Mouse (Mus musculus): Measurements from ENCODE around the gene H2-M5. TPM values are rescaled to one million over a fixed set of nuclear protein-coding genes. Genes with fewer than 3 reads are reported as not detected.

The H2-M5 gene
- polyA plus RNA-seq, 1 experiment from 2014 or later, result 0.39 TPM

DNA sequence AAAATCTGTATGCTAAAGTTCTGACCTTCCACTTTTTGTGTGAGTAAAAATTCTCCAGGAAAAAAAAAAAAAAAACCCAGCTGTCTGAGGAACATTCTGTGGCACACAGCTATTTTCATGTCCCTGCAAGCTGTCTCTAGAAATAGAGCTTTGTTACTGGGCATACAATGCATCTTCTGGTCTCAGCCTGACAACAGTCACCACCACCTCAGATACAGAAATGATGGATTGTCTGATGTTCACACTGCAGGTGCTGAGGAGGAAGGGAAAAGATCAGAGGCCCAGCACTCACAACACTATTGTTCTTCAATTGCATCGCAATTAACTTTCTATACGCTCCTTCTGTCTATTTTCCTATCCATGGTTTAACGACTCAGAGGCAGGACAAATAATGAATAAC is 29.0 kb upstream of the H2-M5 start:
- no peaks in the 10 kb centered on the region for H3K9me3 ChIP-seq (replicated peaks; ENCODE audit: control insufficient read depth, low read length)
- no peak overlapping the region for H3K4me3 ChIP-seq (ENCODE audit: low read depth, low read length)
- H3K27ac ChIP-seq (replicated peaks; ENCODE audit: low read depth, low read length), result no peak overlapping the region
- H3K4me1 ChIP-seq (ENCODE audit: control insufficient read depth, insufficient read depth, low read length), result no peaks in the 10 kb centered on the region
- no peak overlapping the region for H3K9ac ChIP-seq (replicated peaks; ENCODE audit: low read length)
- H3K4me2 ChIP-seq (ENCODE audit: low read depth, low read length), result no peak overlapping the region
- DNase-seq (ENCODE audit: low spot score) (no peak), ATAC-seq (replicated peaks; ENCODE audit: insufficient number of reproducible peaks, low FRiP score, low TSS enrichment, low read depth) (no peak)
- 80% methylated on average over 3 of the region's 3 CpGs for WGBS
- H3K36me3 ChIP-seq (replicated peaks; ENCODE audit: control insufficient read depth, insufficient read depth, low read depth, low read length), result no peaks in the 10 kb centered on the region
- H3K27me3 ChIP-seq (ENCODE audit: control insufficient read depth, insufficient read depth, low read length), result no peaks in the 10 kb centered on the region

DNA sequence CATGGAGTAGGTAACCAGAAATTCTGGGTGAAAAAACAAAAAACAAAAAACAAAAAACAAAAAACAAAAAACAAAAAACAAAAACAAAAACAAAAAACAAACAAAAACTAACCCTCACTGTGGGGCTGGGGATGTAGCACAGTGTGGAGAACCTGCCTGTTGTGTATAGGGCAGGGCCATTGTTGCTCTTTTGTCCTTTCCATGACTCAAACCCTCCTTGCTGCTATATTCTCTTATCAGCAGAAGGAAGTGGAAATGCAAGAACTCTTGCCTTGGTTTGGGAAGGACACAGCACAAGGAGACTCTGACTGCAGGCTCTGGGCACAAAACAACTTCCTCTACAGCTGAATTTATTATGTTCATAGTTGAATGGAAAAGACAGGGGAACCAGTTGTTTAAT is 27.0 kb upstream of the H2-M5 start:
- Histone ChIP-seq H3K9me3 (replicated peaks; ENCODE audit: control insufficient read depth, low read length) (no peaks in the 10 kb centered on the region), H3K27ac (replicated peaks; ENCODE audit: low read depth, low read length) (no peak overlapping the region), H3K36me3 (replicated peaks; ENCODE audit: control insufficient read depth, insufficient read depth, low read depth, low read length) (no peaks in the 10 kb centered on the region), H3K4me3 (ENCODE audit: low read depth, low read length) (no peak overlapping the region), H3K4me1 (ENCODE audit: control insufficient read depth, insufficient read depth, low read length) (no peaks in the 10 kb centered on the region), H3K9ac (replicated peaks; ENCODE audit: low read length) (no peak overlapping the region), H3K4me2 (ENCODE audit: low read depth, low read length) (no peak overlapping the region), H3K27me3 (ENCODE audit: control insufficient read depth, insufficient read depth, low read length) (no peaks in the 10 kb centered on the region)
- ATAC-seq (replicated peaks; ENCODE audit: insufficient number of reproducible peaks, low FRiP score, low TSS enrichment, low read depth) (no peak), DNase-seq (ENCODE audit: low spot score) (no peak)

DNA sequence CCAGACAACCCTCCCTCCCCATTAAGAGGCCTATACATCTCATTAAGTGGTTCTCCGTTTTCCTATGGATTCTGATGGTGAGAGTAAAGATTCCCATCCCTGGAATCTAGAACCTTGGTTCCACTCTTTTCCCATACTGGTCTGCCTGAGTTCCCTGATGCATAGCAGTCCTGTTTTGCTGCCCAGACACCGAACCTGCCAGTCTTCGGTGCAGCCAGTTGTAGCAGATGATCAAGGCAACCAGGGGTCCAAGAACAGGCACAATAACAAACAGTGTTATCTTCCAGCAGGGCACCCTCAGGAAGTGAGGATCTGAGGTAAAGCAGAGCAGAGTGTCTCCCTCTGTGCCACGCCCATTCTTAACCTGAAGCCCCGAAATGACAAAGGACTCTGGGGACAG is 22.8 kb upstream of the H2-M5 start:
- H3K9me3 ChIP-seq (replicated peaks; ENCODE audit: control insufficient read depth, low read length), result no peaks in the 10 kb centered on the region

DNA sequence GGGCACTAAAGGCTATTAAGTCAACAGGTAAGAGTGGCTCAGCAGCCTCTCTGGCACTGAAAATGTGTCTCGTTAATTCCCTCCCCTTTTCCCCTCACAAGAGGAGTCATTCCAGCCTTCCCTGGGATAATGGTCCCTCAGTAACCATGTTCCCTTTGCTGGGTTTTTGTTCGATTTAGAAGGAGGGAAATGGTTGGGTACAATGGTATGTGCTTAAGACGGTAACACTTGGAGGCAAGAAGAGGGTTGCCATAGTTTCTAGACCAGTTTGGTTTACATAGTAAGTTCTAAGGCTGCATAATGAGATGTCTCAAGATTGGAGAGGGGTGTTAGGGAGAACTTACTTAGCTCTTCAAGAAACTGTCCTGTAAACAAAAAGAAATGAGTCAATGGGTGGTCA is 22.4 kb upstream of the H2-M5 start:
- Histone ChIP-seq H3K9ac (replicated peaks; ENCODE audit: low read length) (no peak overlapping the region), H3K4me3 (ENCODE audit: low read depth, low read length) (no peak overlapping the region), H3K27ac (replicated peaks; ENCODE audit: low read depth, low read length) (no peak overlapping the region), H3K4me1 (ENCODE audit: control insufficient read depth, insufficient read depth, low read length) (no peaks in the 10 kb centered on the region), H3K36me3 (replicated peaks; ENCODE audit: control insufficient read depth, insufficient read depth, low read depth, low read length) (no peaks in the 10 kb centered on the region; the same call in 1 of the 2 replicates), H3K9me3 (replicated peaks; ENCODE audit: control insufficient read depth, low read length) (no peaks in the 10 kb centered on the region), H3K4me2 (ENCODE audit: low read depth, low read length) (no peak overlapping the region), H3K27me3 (ENCODE audit: control insufficient read depth, insufficient read depth, low read length) (no peaks in the 10 kb centered on the region)
- ATAC-seq (replicated peaks; ENCODE audit: insufficient number of reproducible peaks, low FRiP score, low TSS enrichment, low read depth) (no peak), DNase-seq (ENCODE audit: low spot score) (no peak)
- 86% methylated on average over 3 of the region's 3 CpGs for WGBS

More for the DNA sequence above, 22.8 kb upstream of the H2-M5 start:
- Histone ChIP-seq H3K4me1 (ENCODE audit: control insufficient read depth, insufficient read depth, low read length) (no peaks in the 10 kb centered on the region), H3K9ac (replicated peaks; ENCODE audit: low read length) (no peak overlapping the region), H3K27me3 (ENCODE audit: control insufficient read depth, insufficient read depth, low read length) (no peaks in the 10 kb centered on the region), H3K27ac (replicated peaks; ENCODE audit: low read depth, low read length) (no peak overlapping the region), H3K4me3 (ENCODE audit: low read depth, low read length) (no peak overlapping the region), H3K36me3 (replicated peaks; ENCODE audit: control insufficient read depth, insufficient read depth, low read depth, low read length) (no peaks in the 10 kb centered on the region; the same call in 1 of the 2 replicates), H3K4me2 (ENCODE audit: low read depth, low read length) (no peak overlapping the region)
- 72% methylated on average over 5 of the region's 5 CpGs for WGBS
- DNase-seq (ENCODE audit: low spot score), result no peak
- ATAC-seq (replicated peaks; ENCODE audit: insufficient number of reproducible peaks, low FRiP score, low TSS enrichment, low read depth), result no peak

DNA sequence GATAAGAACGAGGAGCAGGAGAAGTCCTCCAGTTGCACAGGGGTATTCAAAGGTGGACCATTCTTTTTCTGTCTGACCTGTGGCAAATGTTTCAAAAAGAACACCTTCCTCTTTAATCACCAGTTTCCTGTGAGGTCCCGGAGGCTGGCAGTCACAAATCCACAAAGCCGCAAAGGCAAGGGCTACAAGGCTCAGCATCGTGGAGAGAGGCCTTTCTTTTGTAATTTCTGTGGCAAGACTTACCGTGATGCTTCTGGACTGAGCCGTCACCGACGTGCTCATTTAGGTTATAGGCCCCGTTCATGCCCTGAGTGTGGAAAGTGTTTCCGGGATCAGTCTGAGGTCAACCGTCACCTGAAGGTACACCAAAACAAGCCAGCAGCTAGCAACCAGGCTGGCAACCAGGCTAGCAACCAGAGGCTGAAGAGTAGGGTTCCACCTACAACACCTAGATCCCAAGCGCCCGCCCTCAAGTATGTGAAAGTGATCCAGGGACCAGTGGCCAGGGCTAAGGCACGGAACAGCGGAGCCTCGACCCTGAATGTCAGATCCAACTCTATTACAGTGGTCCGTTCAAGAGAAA is 20.2 kb upstream of the H2-M5 start:
- Histone ChIP-seq H3K36me3 (replicated peaks; ENCODE audit: control insufficient read depth, insufficient read depth, low read depth, low read length) (no peaks in the 10 kb centered on the region; the same call in 1 of the 2 replicates), H3K4me3 (ENCODE audit: low read depth, low read length) (no peak overlapping the region), H3K9ac (replicated peaks; ENCODE audit: low read length) (no peak overlapping the region), H3K4me1 (ENCODE audit: control insufficient read depth, insufficient read depth, low read length) (no peaks in the 10 kb centered on the region), H3K4me2 (ENCODE audit: low read depth, low read length) (no peak overlapping the region), H3K27me3 (ENCODE audit: control insufficient read depth, insufficient read depth, low read length) (no peaks in the 10 kb centered on the region), H3K27ac (replicated peaks; ENCODE audit: low read depth, low read length) (no peak overlapping the region), H3K9me3 (replicated peaks; ENCODE audit: control insufficient read depth, low read length) (no peaks in the 10 kb centered on the region)
- ATAC-seq (replicated peaks; ENCODE audit: insufficient number of reproducible peaks, low FRiP score, low TSS enrichment, low read depth) (no peak), DNase-seq (ENCODE audit: low spot score) (no peak)
- 92% methylated on average over 17 of the region's 17 CpGs for WGBS

DNA sequence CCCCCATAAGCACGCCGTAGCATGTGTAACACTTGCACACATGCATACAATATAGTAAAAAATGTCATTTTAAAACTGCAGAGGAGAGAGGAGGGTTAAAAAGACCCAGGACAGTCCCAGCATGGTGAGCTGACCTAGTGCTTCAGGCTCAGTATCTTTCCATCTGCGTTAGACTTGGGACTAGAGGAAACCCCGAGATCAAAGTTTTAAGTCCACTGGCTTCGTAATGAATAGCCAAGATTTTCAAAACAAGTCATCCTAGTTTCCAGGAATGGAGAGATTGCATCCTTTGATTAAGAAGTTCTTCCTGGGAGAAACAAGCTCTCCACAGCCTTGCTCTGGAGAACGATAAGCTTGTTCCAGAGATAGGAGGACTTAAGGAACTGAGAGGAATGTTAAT is 18.8 kb upstream of the H2-M5 start:
- ATAC-seq (replicated peaks; ENCODE audit: insufficient number of reproducible peaks, low FRiP score, low TSS enrichment, low read depth) (no peak), DNase-seq (ENCODE audit: low spot score) (no peak)
- Histone ChIP-seq H3K9ac (replicated peaks; ENCODE audit: low read length) (no peak overlapping the region), H3K4me1 (ENCODE audit: control insufficient read depth, insufficient read depth, low read length) (no peaks in the 10 kb centered on the region), H3K9me3 (replicated peaks; ENCODE audit: control insufficient read depth, low read length) (no peaks in the 10 kb centered on the region), H3K4me3 (ENCODE audit: low read depth, low read length) (no peak overlapping the region), H3K36me3 (replicated peaks; ENCODE audit: control insufficient read depth, insufficient read depth, low read depth, low read length) (no peaks in the 10 kb centered on the region; the same call in 1 of the 2 replicates), H3K27ac (replicated peaks; ENCODE audit: low read depth, low read length) (no peak overlapping the region), H3K4me2 (ENCODE audit: low read depth, low read length) (no peak overlapping the region), H3K27me3 (ENCODE audit: control insufficient read depth, insufficient read depth, low read length) (no peaks in the 10 kb centered on the region)
- WGBS, result 90% methylated on average over 6 of the region's 6 CpGs

DNA sequence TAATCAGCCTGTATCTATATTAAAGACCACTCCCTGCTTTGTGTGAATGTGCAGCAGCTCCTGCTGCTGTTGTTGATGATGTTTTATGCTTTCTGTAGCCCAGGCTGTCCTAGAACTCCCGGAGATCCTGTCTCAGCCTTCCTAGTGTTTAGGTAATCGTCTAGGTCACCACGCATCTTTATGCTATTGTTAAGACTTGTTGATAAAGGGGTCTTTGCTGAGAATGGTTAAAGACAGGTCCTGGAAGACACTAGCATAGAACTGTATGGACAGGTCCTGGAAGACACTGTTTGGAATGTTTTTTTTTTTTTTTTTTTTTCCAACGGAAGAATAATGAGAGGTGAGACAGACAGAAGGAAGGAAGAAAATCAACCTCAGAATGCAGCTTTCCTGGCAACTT is 14.0 kb upstream of the H2-M5 start:
- ATAC-seq (replicated peaks; ENCODE audit: insufficient number of reproducible peaks, low FRiP score, low TSS enrichment, low read depth), result no peak; the same call in 1 of the 2 replicates
- 52% methylated on average over 4 of the region's 4 CpGs for whole genome bisulfite sequencing
- H3K27me3 ChIP-seq (ENCODE audit: control insufficient read depth, insufficient read depth, low read length), result no peaks in the 10 kb centered on the region

DNA sequence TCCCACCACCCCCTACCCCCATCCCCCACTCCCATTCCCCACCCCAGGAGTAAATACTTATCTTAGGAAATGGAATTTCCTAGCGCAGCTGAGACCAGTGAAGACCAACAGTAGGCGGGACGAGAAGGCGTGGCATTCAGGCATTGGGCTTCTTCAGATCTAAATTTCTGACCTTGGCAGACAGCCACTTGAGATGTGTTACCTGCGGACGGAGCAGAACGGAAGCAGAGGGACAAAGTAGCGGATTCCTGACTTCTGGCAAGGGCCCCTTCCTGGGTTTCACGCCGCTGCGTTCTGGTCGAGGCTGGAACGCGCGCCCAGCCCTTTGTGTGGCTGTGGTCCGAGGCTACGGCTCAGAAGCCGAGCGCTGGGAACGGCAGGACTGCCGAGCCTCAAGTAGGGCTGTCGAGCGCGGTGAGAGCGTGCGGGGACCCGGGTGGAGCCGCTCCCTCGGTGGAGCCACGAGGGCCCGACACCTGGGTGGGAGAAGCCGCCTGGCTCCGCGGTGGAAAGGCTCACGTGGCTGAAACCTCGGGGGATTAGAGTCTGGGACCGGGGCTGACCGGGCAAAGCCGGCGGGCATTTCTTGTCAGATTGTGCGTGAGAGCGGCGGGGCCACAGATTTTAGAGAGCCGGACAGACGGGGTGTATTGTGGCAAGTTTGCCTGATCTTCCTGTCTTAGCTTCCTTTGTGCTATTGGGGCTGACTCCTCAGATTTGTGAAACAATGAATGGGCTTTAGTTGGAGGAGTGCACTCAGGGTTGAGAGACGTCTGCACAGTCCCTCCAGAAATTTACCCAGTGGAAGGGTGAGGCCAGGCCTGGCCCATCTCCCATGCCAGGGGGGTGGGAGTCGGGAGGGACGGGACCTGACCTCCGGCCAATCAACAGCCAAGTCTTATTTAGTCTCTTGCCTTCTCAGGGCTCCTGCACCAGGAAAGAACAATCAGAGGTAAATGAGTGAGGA is 13.3 kb upstream of the H2-M5 start:
- Histone ChIP-seq H3K9me3 (replicated peaks; ENCODE audit: control insufficient read depth, low read length) (no peaks in the 10 kb centered on the region), H3K27ac (replicated peaks; ENCODE audit: low read depth, low read length) (peak overlapping the region; percentile 86), H3K36me3 (replicated peaks; ENCODE audit: control insufficient read depth, insufficient read depth, low read depth, low read length) (no peaks in the 10 kb centered on the region), H3K27me3 (ENCODE audit: control insufficient read depth, insufficient read depth, low read length) (no peaks in the 10 kb centered on the region), H3K4me3 (ENCODE audit: low read depth, low read length) (peak overlapping the region; percentile 75), H3K4me1 (ENCODE audit: control insufficient read depth, insufficient read depth, low read length) (no peaks in the 10 kb centered on the region), H3K4me2 (ENCODE audit: low read depth, low read length) (peak overlapping the region; percentile 45), H3K9ac (replicated peaks; ENCODE audit: low read length) (peak overlapping the region; percentile 96)
- under 1% methylated on average over 49 of the region's 49 CpGs for WGBS
- ATAC-seq (replicated peaks; ENCODE audit: insufficient number of reproducible peaks, low FRiP score, low TSS enrichment, low read depth) (peak; percentile 88), DNase-seq (ENCODE audit: low spot score) (peak; percentile 91)

More for the DNA sequence above, 14.0 kb upstream of the H2-M5 start:
- Histone ChIP-seq H3K4me2 (ENCODE audit: low read depth, low read length) (peak overlapping the region; percentile 45), H3K4me3 (ENCODE audit: low read depth, low read length) (peak overlapping the region; percentile 75), H3K9ac (replicated peaks; ENCODE audit: low read length) (peak overlapping the region; percentile 96), H3K4me1 (ENCODE audit: control insufficient read depth, insufficient read depth, low read length) (no peaks in the 10 kb centered on the region), H3K27ac (replicated peaks; ENCODE audit: low read depth, low read length) (no peak overlapping the region), H3K36me3 (replicated peaks; ENCODE audit: control insufficient read depth, insufficient read depth, low read depth, low read length) (no peaks in the 10 kb centered on the region), H3K9me3 (replicated peaks; ENCODE audit: control insufficient read depth, low read length) (no peaks in the 10 kb centered on the region)
- peak; percentile 27 for DNase-seq (ENCODE audit: low spot score)

All from embryonic facial prominence, embryonic 11.5 days (tissue).